16 mouse cellular contexts compared by ENCODE assay signal in genomic region chr16:17121569-17121968, GRCm38 (mm10). TPM values are rescaled to one million over a fixed set of nuclear protein-coding genes. Genes with fewer than 3 reads are reported as not detected.
DNase-seq lines count a peak whose midpoint lies in the region; ATAC-seq lines count a peak whose summit lies in the region.
"Had no signal": no experiment of that assay in that cellular context is flagged by ENCODE, and none has a peak within 500 bp of the region (broad histone marks: within the 10 kb centered on the region; RNA-seq: fewer than 3 reads in every experiment).

No protein-coding gene starts in this region.

- H3K4me2 ChIP-seq in neural tube, embryonic 11.5 days (ENCODE audit: low read depth), result peak overlapping the region; percentile 20; the same call in 1 of the 2 replicates
- peak overlapping the region; percentile 40 for H3K4me2 ChIP-seq in forebrain, embryonic 15.5 days (replicated peaks)
- H3K4me2 ChIP-seq: heart, embryonic 13.5 days; liver, embryonic 12.5 days; stomach, embryonic 15.5 days had no signal

- peaks cover 11% of the 10 kb centered on the region; the same call in 1 of the 2 replicates for H3K4me1 ChIP-seq in neural tube, embryonic 11.5 days (ENCODE audit: control insufficient read depth, insufficient read depth, low read length)
- peaks cover 44% of the 10 kb centered on the region for H3K4me1 ChIP-seq in forebrain, embryonic 15.5 days
- H3K4me1 ChIP-seq in midbrain, embryonic 10.5 days, result peaks cover 43% of the 10 kb centered on the region

- 0 out of 2 replicates have a peak overlapping the region, but pooled peaks have one; percentile 18 for H3K9ac ChIP-seq in neural tube, embryonic 11.5 days (ENCODE audit: low read length)
- peak overlapping the region; percentile 34 for H3K9ac ChIP-seq in forebrain, embryonic 15.5 days (replicated peaks)
- H3K9ac ChIP-seq: liver, embryonic 12.5 days; stomach, embryonic 15.5 days had no signal

- DNase-seq in neural tube, embryonic 11.5 days (ENCODE audit: low spot score), result no peak
- DNase-seq in neural tube, embryonic 10.5 days (ENCODE audit: extremely low spot score, low spot score), result no peak
- DNase-seq in midbrain, embryonic 10.5 days (ENCODE audit: low spot score), result peak; percentile 18
- DNase-seq in adrenal gland, postnatal 14 days, result no peak
- no peak for DNase-seq in cerebellum, adult 18-20 months
- DNase-seq in adrenal gland, postnatal 10 days, result no peak
- no peak for DNase-seq in cerebellum, adult 11-12 months
- DNase-seq: adrenal gland, postnatal 25 days; cerebellum, adult 11 months; gastrocnemius, postnatal 14 days; right cerebral cortex, postnatal 25 days had no signal

- H3K36me3 ChIP-seq in neural tube, embryonic 11.5 days (ENCODE audit: control insufficient read depth, insufficient read depth, low read length), result peaks cover 7% of the 10 kb centered on the region; the same call in 1 of the 2 replicates
- no peaks in the 10 kb centered on the region for H3K36me3 ChIP-seq in forebrain, embryonic 15.5 days
- peaks cover 69% of the 10 kb centered on the region for H3K36me3 ChIP-seq in midbrain, embryonic 10.5 days

- no peaks in the 10 kb centered on the region for H3K27me3 ChIP-seq in neural tube, embryonic 11.5 days (ENCODE audit: control insufficient read depth, insufficient read depth, low read length)
- no peaks in the 10 kb centered on the region for H3K27me3 ChIP-seq in forebrain, embryonic 15.5 days
- no peaks in the 10 kb centered on the region for H3K27me3 ChIP-seq in midbrain, embryonic 10.5 days (ENCODE audit: low read depth, poor library complexity, severe bottlenecking)
- H3K27me3 ChIP-seq: heart, embryonic 13.5 days; liver, embryonic 12.5 days; stomach, embryonic 15.5 days had no signal

- no peak for ATAC-seq in neural tube, embryonic 11.5 days (ENCODE audit: insufficient read depth, low FRiP score, low TSS enrichment)
- ATAC-seq in forebrain, embryonic 15.5 days (replicated peaks), result peak; percentile 63
- ATAC-seq: liver, embryonic 12.5 days; lung, postnatal 0 days had no signal

- no peak overlapping the region for H3K4me3 ChIP-seq in neural tube, embryonic 11.5 days (ENCODE audit: low read depth, low read length)
- H3K4me3 ChIP-seq in forebrain, embryonic 15.5 days, result peak overlapping the region; percentile 35
- H3K4me3 ChIP-seq in midbrain, embryonic 10.5 days, result peak overlapping the region; percentile 35
- H3K4me3 ChIP-seq: heart, embryonic 13.5 days; liver, embryonic 12.5 days; stomach, embryonic 15.5 days had no signal

- no peak overlapping the region for H3K27ac ChIP-seq in neural tube, embryonic 11.5 days (ENCODE audit: low read depth, low read length)
- H3K27ac ChIP-seq in forebrain, embryonic 15.5 days (replicated peaks), result no peak overlapping the region; the same call in 1 of the 2 replicates
- H3K27ac ChIP-seq in midbrain, embryonic 10.5 days (replicated peaks), result 0 out of 2 replicates have a peak overlapping the region, but pooled peaks have one; percentile 33
- H3K27ac ChIP-seq: heart, embryonic 13.5 days; liver, embryonic 12.5 days; stomach, embryonic 15.5 days had no signal

- no peaks in the 10 kb centered on the region for H3K9me3 ChIP-seq in neural tube, embryonic 11.5 days (ENCODE audit: control insufficient read depth, low read length)
- no peaks in the 10 kb centered on the region for H3K9me3 ChIP-seq in forebrain, embryonic 15.5 days
- H3K9me3 ChIP-seq in midbrain, embryonic 10.5 days (replicated peaks), result no peaks in the 10 kb centered on the region
- H3K9me3 ChIP-seq: heart, embryonic 13.5 days; liver, embryonic 12.5 days; stomach, embryonic 15.5 days had no signal

- 53% methylated on average over 14 of the region's 14 CpGs for WGBS in neural tube, embryonic 11.5 days
- 28% methylated on average over 14 of the region's 14 CpGs for WGBS in forebrain, embryonic 15.5 days
- 45% methylated on average over 14 of the region's 14 CpGs for WGBS in midbrain, embryonic 10.5 days

RNA-seq across cellular contexts. Expression of gene 2610318N02Rik, which starts 3.4 kb away (rescaled TPM):
- 97.3 and 105 TPM in 2 replicates for polyA plus RNA-seq in neural tube, embryonic 11.5 days (2014; fragmentation: Nextera tagmentation; extraction: Ambion mirVana)
- 27.1 and 30.1 TPM in 2 replicates for polyA plus RNA-seq in forebrain, embryonic 15.5 days (2015; fragmentation: Nextera tagmentation; extraction: Ambion mirVana)
- 153 and 184 TPM in 2 replicates for polyA plus RNA-seq in midbrain, embryonic 10.5 days (2016; fragmentation: Nextera tagmentation; extraction: Ambion mirVana)
- total RNA-seq in adrenal gland, postnatal 14 days (2021), result 2.4 and 3.5 TPM in 2 replicates
- total RNA-seq in adrenal gland, postnatal 10 days (2021), result 1 to 10 TPM; 2.5 to 2.9 TPM
- total RNA-seq: gastrocnemius, postnatal 14 days had no signal

RNA-seq across cellular contexts. Expression of gene Ppil2, which starts 10.5 kb away (rescaled TPM):
- polyA plus RNA-seq in neural tube, embryonic 11.5 days (2014; fragmentation: Nextera tagmentation; extraction: Ambion mirVana), result 150 and 156 TPM in 2 replicates
- 161 and 162 TPM in 2 replicates for polyA plus RNA-seq in forebrain, embryonic 15.5 days (2015; fragmentation: Nextera tagmentation; extraction: Ambion mirVana)
- polyA plus RNA-seq in midbrain, embryonic 10.5 days (2016; fragmentation: Nextera tagmentation; extraction: Ambion mirVana), result 149 and 170 TPM in 2 replicates
- 84.2 and 97.6 TPM in 2 replicates for total RNA-seq in adrenal gland, postnatal 14 days (2021)
- 10 to 100 TPM; 76.2 to 84.6 TPM for total RNA-seq in adrenal gland, postnatal 10 days (2021)

RNA-seq across cellular contexts. Expression of gene Sdf2l1, which starts 10.6 kb away (rescaled TPM):
- polyA plus RNA-seq in neural tube, embryonic 11.5 days (2014; fragmentation: Nextera tagmentation; extraction: Ambion mirVana), result 65.7 and 72.2 TPM in 2 replicates
- polyA plus RNA-seq in forebrain, embryonic 15.5 days (2015; fragmentation: Nextera tagmentation; extraction: Ambion mirVana), result 43.4 and 47.2 TPM in 2 replicates
- 101 and 136 TPM in 2 replicates for polyA plus RNA-seq in midbrain, embryonic 10.5 days (2016; fragmentation: Nextera tagmentation; extraction: Ambion mirVana)
- total RNA-seq in adrenal gland, postnatal 14 days (2021), result 21.0 and 23.8 TPM in 2 replicates
- 10 to 100 TPM; 15.6 to 21.7 TPM for total RNA-seq in adrenal gland, postnatal 10 days (2021)

RNA-seq across cellular contexts. Expression of gene Ydjc, which starts 22.9 kb away (rescaled TPM):
- polyA plus RNA-seq in neural tube, embryonic 11.5 days (2014; fragmentation: Nextera tagmentation; extraction: Ambion mirVana), result 12.2 and 12.5 TPM in 2 replicates
- polyA plus RNA-seq in forebrain, embryonic 15.5 days (2015; fragmentation: Nextera tagmentation; extraction: Ambion mirVana), result 23.1 and 26.3 TPM in 2 replicates
- polyA plus RNA-seq in midbrain, embryonic 10.5 days (2016; fragmentation: Nextera tagmentation; extraction: Ambion mirVana), result 5.4 and 6.8 TPM in 2 replicates
- total RNA-seq in adrenal gland, postnatal 14 days (2021), result 3.4 and 4.1 TPM in 2 replicates
- total RNA-seq in adrenal gland, postnatal 10 days (2021), result 1 to 10 TPM; 3.9 to 6.7 TPM

RNA-seq across cellular contexts. Expression of gene Ccdc116, which starts 25.5 kb away (rescaled TPM):
- polyA plus RNA-seq in neural tube, embryonic 11.5 days (2014; fragmentation: Nextera tagmentation; extraction: Ambion mirVana), result 0.97 and 1.2 TPM in 2 replicates
- polyA plus RNA-seq in forebrain, embryonic 15.5 days (2015; fragmentation: Nextera tagmentation; extraction: Ambion mirVana), result 1.3 TPM in 2 replicates
- polyA plus RNA-seq in midbrain, embryonic 10.5 days (2016; fragmentation: Nextera tagmentation; extraction: Ambion mirVana), result 0.39 and 0.57 TPM in 2 replicates
- 0.45 TPM in 1 of 2 replicates, not detected in the other for total RNA-seq in adrenal gland, postnatal 14 days (2021)
- under 1 TPM; 0.39 to 0.66 TPM for total RNA-seq in adrenal gland, postnatal 10 days (2021)
